Mouse (Mus musculus): ENCODE results near the gene Dnm3.

- no peak for TF ChIP-seq CTCF (IDR thresholded peaks at IDR 0.05; ENCODE audit: insufficient read depth, low read depth, low read length)
- TF ChIP-seq POLR2A (IDR thresholded peaks at IDR 0.05; ENCODE audit: insufficient read depth, low read depth, low read length), result no peak
Observed at GRCm38 (mm10) chr1:162439576-162439975, 38.3 kb downstream of the Dnm3 start.

All from olfactory bulb, adult 2 months (tissue).